Mouse (Mus musculus) adrenal gland, postnatal 36 days (tissue): ENCODE results near the gene Mad2l2. TPM values are rescaled to one million over a fixed set of nuclear protein-coding genes. Genes with fewer than 3 reads are reported as not detected.

Experiments
- DNase-seq, 2 experiments: peaks; one replicate each; pipeline ENCODE4 v3.0.0; 2021; ENCODE audit warnings: mixed read lengths in 1 of 2
- total RNA-seq, 2 experiments: library from RNA; stranded (reverse); gene quantifications; 2 replicates each; pipeline ENCODE4 v1.2.3; 2021

Gene Mad2l2
- total RNA-seq, 2 experiments from 2014 or later = 23.1 to 27.1 TPM

GRCm38 (mm10) chr4:148143721-148144120 lies 13.5 kb downstream of the Mad2l2 start:
- DNase-seq = no peak

DNA sequence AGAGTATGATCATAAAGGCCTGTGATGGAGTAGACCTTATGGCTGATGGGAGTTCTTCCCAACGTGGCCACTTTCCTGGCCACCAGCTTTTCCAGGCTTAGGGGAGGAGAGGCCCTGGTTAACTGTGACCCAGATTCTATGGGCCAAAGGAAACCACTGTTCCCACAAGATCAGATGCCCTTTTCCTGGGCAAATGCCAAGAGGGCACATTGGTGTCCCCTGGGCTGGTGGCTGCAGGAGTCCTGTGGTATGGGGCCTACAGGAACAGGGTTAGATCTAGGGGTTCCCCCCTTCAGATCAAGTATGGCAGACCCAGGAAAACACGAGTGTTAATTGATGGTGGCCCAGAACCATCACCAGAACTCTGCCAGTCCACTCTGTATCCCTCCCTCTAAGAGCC lies 17.5 kb downstream of the Mad2l2 start:
- DNase-seq = no peak

GRCm38 (mm10) chr4:148149540-148149939 lies 19.4 kb downstream of the Mad2l2 start:
- no peak for DNase-seq

- DNase-seq = no peak
These were observed 20.1 kb downstream of the Mad2l2 start for GRCm38 (mm10) chr4:148150242-148150641.

GRCm38 (mm10) chr4:148150953-148151266 lies 20.7 kb downstream of the Mad2l2 start:
- DNase-seq = no peak

DNA sequence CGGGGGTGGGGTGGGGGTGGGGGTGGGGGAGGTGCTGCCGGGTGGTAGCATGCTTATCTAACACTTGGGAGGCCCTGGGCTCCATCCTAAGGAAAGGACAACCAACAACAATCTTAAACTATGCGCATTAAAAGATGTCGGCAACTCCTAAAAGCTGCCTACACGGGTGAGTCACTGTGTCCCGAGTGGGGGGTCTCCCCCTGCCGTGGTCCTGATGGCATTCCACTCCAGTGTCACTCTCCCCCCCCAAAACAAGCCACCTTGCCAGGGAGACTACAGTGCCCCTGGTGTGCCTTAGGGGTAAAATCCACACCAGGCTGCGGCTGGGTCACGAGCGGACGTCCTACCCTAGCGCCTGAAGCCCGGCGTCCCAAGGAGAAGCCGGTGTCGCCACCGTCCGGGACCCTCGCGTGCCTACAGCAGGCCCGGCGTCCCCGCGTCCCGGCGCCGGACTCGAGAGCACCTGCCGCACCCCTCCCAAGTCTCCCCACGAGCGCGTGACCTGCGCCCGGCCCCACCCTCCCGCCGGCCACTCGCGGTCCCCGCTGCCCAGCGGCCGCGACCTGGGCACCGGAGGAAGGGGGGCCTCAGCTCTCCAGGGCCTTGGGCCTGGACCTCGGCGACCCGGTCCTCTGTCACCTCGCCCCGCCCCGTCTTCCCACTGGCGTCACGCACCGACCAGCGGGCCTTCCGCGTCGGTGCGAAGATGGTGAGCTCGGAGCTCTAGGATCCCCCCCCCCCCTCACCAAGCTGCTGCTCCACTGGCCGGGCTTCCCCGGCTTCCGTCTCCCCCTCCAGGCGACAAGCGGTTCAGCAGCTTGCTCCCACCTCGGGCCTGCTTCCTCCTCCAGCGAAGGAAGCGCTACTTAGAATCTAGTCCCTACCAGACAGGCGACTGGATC lies 21.3 kb downstream of the Mad2l2 start, which contains the start of gene Fbxo6:
TSS of gene Fbxo6 (minus strand) at position 874 of the 902 bp plus-strand sequence.
- DNase-seq = peak; percentile 92 to 94

- DNase-seq = no peak
These were observed 22.4 kb downstream of the Mad2l2 start for GRCm38 (mm10) chr4:148152547-148152946.

DNA sequence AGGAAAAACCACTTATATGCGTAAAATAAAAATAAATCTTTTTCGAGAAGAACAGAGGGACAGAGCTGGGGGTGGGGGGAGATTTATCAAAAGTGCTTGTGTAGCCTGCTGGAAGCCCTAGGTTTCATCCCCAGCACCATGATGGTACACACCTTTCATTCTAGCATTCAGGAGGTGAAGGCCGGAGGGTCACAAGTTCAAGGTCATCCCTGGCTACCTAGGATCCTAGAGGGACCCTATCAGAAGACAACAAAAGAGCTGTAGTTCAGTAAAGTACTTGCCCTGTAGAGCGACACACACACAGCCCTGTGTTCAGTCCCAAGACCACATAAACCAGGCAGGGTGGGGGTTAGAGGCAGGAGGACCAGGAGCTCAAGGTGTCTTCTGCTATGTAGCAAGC lies 23.8 kb downstream of the Mad2l2 start:
- no peak for DNase-seq

- DNase-seq = peak in 1 of 2 experiments; percentile 34
These were observed 24.8 kb downstream of the Mad2l2 start for GRCm38 (mm10) chr4:148154982-148155381.

DNA sequence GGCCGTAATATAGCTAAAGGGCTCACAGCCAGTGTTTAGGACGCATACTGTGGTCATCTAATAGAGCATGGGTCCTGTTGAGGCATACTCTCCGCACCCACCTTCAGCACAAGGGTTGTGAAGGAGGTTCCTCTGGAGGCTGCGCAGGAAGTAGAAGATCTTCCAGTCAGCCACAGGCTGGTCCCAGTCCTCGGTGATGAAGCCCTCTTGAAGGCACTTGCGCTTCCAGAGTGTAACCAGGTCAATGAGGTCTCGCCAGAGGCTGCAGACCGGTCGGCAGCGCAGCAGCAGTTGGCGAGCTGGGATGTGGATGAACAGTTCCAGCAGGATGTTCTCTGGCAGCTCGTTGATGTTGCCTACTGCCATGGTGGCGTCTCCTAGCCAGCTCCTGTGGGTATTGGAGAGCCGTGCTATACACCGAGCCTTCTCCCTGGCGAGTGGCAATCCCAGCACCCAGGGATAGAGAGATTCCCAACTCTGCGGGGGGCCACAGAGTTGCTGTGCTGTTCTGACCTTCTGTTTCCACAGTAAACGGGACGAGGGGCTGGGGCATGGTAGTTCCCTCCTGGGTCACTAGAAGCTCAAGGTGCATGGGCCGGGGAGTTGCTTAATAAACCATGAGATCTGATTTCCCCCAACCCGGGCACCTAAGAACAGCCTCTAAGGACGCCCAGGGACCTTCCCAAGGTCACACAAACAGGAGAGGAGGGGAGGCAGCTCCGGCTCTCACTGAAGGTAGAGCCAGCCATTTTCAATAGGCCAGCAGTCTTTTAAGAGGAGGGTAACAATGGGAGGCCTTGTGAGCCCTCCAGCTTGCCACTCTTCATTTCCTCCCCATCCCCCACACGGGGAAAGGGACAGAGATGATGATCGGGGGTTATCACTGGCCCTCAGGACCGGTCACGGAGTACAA lies 28.5 kb downstream of the Mad2l2 start:
- DNase-seq = no peak

DNA sequence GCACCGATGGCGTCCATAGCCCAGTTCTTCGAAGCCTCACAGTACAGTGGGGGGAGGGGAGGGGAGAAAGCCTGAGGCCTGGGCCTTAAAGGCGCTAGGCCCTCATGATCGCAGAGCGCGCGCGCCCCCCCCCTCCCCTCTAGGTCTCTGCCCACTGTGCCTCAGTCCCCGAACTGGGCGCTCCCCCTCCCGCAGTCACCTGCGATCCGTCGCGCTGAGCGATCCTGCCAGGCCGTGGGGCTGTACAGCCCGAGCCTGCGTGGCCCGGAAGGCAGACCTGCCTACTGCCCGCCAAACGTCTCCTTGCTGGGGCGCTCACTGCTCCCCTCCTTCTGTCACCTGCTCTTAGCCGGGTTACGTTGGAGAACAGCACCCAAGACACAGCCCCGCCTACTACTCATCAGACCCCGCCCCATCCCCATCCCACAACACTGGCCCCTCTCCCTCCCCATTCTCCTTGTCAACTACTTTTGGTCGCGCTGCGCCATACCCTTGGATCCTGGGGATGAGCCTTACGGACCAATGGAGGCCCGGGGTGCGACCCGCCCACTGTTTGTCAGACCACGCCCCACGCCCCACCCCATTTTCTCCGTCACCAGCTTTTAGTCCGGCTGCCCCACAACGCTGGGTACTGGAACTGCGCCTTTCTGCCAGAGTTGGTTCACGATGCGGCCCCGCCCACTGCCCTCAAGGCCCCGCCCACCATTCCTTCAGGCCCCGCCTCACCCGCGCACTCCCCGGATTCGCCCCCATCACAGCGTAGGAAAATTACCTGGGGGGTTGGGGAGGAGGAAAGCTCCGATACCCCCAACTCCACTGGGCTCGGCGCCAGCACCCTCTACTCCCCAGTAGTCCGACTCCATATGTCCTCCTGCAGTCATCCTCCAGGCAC lies 29.6 kb downstream of the Mad2l2 start:
- DNase-seq = peak; percentile 96 to 97

DNA sequence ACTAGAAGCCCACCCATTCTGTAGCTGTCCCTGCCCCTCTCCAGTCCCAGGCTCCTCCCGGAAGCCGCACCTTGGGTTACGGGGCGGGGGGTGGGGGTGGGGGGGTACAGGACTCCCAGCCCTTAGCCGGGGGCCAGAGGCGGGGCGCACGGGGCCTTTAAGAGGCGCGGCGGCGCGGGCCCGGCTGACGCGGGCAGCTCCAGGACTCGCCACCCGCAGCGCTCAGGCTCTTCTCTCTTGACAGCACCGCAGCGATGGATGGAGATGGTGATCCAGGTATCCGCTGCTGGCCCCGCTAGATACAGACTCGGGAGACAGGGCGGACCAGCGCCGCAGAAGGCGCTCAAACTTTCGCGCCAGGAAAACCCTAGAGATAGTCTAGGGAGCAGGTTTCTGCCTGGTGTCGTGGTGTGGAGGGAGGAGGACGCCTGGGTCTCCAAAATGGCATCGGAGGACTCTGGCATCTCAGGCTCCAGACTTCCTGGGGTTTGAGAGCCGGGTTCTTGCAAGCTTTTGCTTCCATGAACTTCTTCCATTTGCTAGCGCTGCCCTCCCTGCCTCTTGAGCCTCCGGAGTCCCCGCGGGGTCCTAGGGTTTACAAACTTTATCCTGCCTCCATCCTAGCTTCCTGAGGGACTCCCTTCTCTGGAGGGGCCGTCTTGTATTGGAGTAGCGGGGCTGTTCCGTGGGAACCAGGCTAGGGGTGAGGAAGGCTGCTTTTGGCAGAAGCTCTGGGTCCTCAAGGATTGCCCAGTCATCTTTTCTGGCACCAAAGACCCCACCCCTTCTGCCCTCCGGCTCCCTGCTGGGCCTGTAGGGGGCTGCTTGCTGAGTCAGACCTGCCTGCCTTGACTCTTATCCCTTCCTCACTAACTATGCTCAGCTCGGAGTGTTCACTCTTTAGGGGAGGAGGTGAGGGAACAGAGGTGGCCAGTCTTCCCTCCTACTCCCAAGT lies 30.5 kb downstream of the Mad2l2 start, which contains the start of the genes Fbxo44 and Fbxo2:
TSS of gene Fbxo44 (minus strand) at position 47 of the 955 bp plus-strand sequence.
TSS of gene Fbxo2 (plus strand) at position 186 of the 955 bp plus-strand sequence.
- peak; percentile 48 to 68 for DNase-seq

DNA sequence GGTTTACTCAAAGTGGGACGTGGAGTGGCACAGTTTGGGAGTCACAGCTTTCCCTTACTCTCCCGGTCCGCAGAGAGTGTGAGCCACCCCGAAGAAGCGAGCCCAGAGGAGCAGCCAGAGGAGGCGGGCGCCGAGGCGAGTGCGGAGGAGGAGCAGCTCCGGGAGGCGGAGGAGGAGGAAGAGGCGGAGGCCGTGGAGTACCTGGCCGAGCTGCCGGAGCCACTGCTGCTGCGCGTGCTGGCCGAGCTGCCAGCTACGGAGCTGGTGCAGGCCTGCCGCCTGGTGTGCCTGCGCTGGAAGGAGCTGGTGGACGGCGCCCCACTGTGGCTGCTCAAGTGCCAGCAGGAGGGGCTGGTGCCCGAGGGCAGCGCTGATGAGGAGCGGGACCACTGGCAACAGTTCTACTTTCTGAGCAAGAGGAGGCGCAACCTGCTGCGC lies 33.8 kb downstream of the Mad2l2 start:
- DNase-seq = peak; percentile 87 to 91

GRCm38 (mm10) chr4:148164461-148164860 lies 34.3 kb downstream of the Mad2l2 start:
- DNase-seq = no peak

- no peak for DNase-seq
These were observed 35.4 kb downstream of the Mad2l2 start for GRCm38 (mm10) chr4:148165551-148165950.

DNA sequence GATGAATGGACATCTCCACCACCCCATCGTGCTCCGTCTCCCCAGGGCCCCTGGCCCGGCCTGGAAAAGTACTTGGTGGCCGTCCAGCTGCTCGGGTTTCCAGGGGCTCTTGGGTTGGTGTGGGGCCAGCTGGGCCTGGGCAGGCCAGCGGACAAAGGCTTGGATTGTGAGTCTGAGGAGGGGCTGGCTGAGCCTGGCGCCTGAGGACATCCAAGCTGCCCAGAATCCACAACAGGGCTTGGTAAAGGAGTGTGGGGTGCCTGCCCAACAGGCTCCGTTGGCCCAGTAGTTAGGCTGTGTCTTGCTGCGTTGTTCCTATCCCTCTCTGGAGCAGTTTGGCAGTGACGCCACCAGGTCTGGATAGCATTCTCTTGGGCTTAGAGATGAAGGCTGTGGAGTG lies 36.2 kb downstream of the Mad2l2 start:
- DNase-seq = no peak

GRCm38 (mm10) chr4:148166986-148167385 lies 36.8 kb downstream of the Mad2l2 start:
- peak; percentile 76 to 83 for DNase-seq

DNA sequence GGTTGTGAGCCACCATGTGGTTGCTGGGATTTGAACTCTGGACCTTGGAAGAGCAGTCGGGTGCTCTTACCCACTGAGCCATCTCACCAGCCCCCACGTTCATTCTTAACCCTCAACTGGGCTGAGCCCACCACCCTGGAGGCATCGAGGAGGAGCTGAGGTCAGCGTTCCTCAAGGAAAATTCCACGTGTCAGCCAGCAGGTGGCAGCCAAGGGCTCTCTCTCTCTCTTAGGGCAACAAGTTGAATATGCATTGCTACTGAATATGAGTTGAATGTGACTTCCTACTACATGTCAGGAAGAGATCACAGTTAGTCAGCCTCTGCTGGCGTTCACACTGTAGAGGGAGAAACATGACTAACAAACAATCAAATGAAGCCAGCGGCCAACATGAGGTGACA lies 38.1 kb downstream of the Mad2l2 start:
- DNase-seq = peak; percentile 63 to 77

DNA sequence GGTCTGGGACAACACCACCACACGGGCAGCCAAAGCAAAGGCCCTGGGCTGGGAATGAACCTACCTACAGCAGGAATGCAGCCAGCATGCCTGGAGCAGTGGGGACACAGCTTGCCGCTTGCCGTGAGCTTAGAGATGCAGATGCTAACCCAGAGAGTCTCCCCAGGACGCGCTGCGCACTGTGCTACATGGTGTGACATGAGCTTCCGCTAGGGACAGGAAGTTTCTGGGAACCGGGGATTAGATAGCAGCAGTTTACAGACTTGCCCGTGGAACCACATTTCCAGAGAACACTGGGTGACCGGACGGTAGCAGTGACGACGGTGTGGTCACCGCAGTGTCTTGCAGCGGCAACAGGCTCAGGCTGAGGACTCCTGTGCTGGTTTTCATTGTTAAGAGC lies 39.4 kb downstream of the Mad2l2 start:
- DNase-seq = no peak

DNA sequence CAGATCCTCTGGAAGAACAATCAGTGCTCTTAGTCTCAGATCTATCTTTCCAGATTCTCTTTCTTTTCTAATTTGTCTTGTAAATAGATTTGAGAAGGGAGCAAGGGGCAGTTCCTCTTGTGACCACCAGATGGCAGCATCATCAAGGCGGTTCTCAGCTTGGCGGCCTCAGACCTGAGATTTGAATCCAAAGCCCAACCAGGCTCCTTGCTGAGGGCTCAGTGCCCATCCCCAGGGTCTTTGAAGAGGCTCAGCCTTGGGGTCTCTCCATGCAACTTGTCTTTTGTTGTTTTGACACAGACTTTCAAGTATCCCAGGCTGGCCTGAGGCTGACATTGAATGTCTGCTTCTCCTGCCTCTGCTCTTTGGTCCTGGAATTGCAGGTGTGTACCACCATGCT lies 40.7 kb downstream of the Mad2l2 start:
- DNase-seq = peak; percentile 47 to 65
